Mouse (Mus musculus) ovary, postnatal 36 days (tissue): Measurements from ENCODE around the gene Zfp715.
"Not testable (repeated sequence)": the region's sequence is repeated elsewhere in the genome, so short reads cannot be mapped to it uniquely, and the experiment has no call there.

ENCODE experiments used
- DNase-seq: peaks from one replicate; pipeline ENCODE4 v3.0.0; 2022; ENCODE audit warnings: low spot score, mixed read lengths

Zfp715 gene

GRCm38 (mm10) chr7:43291524-43291923 is 21.6 kb downstream of the Zfp715 start:
- no peak for DNase-seq

DNA sequence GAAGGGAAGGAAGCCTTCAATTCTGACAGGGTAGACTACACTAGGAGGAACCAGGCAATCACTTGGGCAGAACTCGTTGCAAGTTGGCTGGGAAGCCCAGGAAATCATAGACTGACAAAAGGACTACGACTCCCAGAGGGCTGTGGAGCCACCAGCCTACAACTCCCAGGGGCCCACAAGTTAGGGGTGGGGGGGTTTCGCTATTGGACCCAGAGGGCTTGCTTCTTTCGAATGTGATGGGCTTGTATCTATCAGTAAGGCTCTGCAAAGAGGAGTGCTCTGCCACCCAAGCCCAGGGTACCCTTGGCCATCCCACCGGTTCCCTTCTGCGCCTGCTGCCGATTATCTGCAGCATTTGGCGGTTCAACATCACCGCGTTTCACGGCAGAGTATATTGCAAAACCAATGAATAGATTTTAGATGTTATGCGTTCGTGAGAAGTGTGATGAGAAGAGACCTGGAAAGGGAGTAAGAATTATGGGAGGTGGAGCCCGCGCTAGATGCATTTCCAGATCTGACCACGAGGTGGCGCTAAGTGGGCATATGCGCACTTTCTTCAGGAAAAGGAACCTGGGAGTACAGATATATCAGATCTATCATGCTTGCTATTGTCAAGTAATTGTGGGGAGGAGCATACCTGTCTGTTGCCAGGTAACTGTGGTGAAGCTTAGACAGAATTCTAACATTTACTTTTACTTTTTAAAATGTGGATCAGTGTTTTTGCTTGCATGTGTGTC is 30.1 kb downstream of the Zfp715 start:
- DNase-seq, result peak; percentile 69

- DNase-seq, result no peak
Measured at GRCm38 (mm10) chr7:43282459-43282858, 30.6 kb downstream of the Zfp715 start.

DNA sequence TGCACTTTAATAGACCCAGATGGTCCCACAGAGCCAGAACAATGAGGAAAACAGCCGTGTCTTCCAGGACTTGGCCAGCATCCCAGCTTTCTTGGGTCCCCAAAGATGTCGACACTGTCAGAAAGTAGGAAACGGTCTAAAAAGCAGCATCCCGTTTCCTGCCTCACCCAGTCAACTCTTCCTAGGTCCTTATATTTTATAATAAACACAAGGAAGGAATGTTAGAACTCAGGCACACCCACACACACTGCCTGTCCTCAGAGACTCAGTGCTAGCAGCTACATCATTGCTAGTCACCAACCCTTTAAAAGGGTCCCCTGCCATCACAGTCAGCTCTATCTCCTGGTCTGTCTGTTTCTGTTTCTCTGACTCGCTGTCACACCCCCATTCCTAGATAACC is 35.7 kb downstream of the Zfp715 start:
- DNase-seq, result no peak

DNA sequence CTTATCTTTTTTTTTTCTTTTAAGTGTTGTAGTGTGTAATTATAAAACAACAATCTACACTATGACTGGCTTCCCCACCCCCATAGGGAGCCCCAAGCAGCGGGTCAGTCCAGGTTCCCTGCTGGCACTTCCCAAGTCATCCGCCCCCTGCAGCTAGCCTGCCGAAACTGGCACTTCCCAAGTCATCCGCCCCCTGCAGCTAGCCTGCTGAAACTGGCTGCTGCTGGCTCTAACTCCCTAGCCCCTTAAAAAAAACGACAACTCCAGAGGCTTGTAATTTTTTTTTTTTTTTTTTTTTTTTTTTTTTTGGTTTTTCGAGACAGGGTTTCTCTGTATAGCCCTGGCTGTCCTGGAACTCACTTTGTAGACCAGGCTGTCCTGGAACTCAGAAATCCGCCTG is 36.9 kb downstream of the Zfp715 start:
- DNase-seq, result not testable (repeated sequence)

- DNase-seq, result no peak
Measured at GRCm38 (mm10) chr7:43273476-43273875, 39.6 kb downstream of the Zfp715 start.

GRCm38 (mm10) chr7:43267359-43267758 is 45.7 kb downstream of the Zfp715 start:
- not testable (repeated sequence) for DNase-seq

DNA sequence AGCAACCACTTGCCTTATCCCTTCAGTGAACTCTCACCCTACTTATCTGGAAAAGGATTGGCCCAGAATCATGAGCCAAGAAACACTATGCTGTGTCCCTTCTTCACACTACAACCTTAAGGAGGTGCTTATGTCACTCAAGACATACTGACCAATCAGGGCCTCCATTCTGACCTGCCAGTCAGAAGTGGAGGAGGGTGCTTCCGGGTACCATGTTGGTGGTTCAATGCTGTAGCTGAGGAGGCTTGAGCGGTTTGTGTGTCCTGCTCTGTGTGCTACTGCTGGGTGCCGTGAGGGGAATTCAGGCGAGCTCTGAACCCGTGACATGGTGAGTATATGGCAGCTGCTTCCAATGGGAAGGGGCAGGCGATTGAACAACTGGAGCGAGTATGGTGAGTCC is 59.6 kb downstream of the Zfp715 start:
- DNase-seq, result no peak

DNA sequence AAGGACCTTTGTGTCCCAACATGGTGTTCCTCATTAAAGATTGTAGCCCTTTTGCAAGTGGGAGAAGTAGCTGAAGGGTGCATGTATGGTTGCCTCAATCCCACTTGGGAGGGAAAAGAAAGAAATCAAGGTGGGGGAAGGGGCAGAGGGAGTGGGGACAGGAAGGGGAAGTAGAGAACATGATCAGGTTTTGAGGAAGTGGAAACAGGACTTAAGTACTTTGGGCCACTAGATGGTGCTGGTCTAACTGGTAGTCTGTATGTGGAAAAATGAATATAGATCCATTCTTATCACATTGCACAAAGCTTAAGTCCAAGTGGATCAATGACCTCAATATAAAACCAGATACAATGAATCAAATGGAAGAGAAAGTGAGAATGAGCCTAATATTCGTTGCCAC is 62.4 kb downstream of the Zfp715 start:
- DNase-seq, result not testable (repeated sequence)
